Mouse (Mus musculus): ENCODE measurements around the gene Apol6. TPM values are rescaled to one million over a fixed set of nuclear protein-coding genes. Genes with fewer than 3 reads are reported as not detected.

Apol6 gene
- polyA plus RNA-seq, 1 experiment: 0.05 TPM

DNA sequence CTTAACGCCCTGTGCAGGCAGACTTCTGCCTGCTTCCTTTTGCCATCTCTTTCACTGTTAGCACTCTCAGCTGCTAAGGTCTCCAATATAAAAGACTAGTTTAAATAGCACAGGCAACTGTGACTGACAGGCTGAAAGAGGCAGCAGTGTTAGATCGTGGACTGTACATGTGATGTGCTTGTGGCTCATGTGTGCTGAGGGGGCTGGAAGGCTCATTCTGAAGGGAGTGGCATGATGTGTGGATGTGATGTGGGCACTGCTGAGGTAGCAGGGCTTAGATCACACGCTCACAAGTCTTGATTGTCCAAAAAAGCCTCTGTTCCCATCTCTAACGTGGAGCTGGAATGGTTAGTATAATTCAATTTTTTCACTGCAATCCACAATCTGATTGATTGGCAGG is 46.9 kb downstream of the Apol6 start:
- no peak for TF ChIP-seq CTCF (IDR thresholded peaks at IDR 0.05; ENCODE audit: borderline replicate concordance, extremely low read depth, insufficient read depth, insufficient read length)
- TF ChIP-seq POLR2A (IDR thresholded peaks at IDR 0.05; ENCODE audit: borderline replicate concordance, extremely low read depth, insufficient read depth, insufficient read length, poor library complexity, severe bottlenecking): no peak
- no peak for DNase-seq (ENCODE audit: low read depth)

DNA sequence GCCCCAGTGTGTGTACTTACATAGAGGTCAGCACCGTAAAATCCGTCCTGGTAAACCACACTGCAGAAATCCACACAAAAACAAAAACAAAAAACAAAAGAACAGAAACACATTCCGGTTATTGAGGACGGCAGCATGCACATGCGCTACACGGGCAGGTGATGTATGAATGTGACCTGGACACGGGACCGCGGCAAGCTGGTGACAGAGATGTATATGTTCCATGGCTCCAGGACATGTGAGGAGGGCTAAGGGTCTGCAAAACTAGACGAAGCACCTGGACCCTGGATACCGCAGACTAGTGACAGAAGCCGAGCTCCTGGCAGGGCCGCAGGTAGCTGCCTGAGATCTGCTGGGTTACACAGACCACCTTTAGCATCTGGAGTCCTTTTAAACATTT is 49.9 kb downstream of the Apol6 start:
- TF ChIP-seq POLR2A (IDR thresholded peaks at IDR 0.05; ENCODE audit: borderline replicate concordance, extremely low read depth, insufficient read depth, insufficient read length, poor library complexity, severe bottlenecking) (no peak), CTCF (IDR thresholded peaks at IDR 0.05; ENCODE audit: borderline replicate concordance, extremely low read depth, insufficient read depth, insufficient read length) (no peak)
- DNase-seq (ENCODE audit: low read depth): no peak

DNA sequence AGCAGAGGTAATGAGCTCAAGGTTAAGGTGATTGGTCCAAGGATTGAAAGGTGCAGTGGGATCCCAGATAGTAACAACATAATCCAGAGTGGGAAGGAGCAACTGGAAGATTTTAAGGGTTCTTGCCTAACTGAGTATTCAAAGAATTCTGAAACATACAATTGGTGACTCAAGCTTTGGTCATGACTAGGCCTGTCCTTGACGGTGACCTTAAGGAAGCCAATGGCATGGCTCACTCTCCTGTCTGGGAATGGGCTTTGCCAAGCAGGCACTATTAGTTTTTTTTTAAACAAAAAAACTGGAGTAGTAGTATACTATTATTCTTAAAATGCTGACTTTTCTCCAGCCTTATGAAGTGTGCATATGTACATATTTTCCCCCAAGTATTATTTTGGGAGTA is 50.7 kb downstream of the Apol6 start:
- DNase-seq (ENCODE audit: low read depth): no peak
- TF ChIP-seq POLR2A (IDR thresholded peaks at IDR 0.05; ENCODE audit: borderline replicate concordance, extremely low read depth, insufficient read depth, insufficient read length, poor library complexity, severe bottlenecking) (no peak), CTCF (IDR thresholded peaks at IDR 0.05; ENCODE audit: borderline replicate concordance, extremely low read depth, insufficient read depth, insufficient read length) (no peak)

DNA sequence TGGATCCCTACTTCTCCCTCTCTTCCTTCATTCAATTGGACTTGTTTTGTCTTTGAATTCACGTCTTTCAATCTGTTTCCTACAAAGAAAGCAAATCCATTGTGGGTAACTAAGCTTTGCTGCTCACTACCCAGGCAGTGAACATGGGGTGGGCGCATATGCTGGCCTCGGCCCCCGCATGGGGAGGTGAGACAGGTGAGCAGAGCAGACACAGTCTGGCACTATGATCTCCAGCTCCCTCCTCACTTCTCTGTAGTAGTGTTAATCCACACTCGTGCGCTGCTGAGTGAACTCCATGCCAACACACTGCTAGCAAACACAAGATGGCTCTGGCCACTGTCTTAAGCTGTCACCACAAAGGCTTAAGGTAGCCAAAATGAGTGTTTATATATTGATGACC is 52.8 kb downstream of the Apol6 start:
- TF ChIP-seq POLR2A (IDR thresholded peaks at IDR 0.05; ENCODE audit: borderline replicate concordance, extremely low read depth, insufficient read depth, insufficient read length, poor library complexity, severe bottlenecking): no peak
- no peak for TF ChIP-seq CTCF (IDR thresholded peaks at IDR 0.05; ENCODE audit: borderline replicate concordance, extremely low read depth, insufficient read depth, insufficient read length)
- no peak for DNase-seq (ENCODE audit: low read depth)

DNA sequence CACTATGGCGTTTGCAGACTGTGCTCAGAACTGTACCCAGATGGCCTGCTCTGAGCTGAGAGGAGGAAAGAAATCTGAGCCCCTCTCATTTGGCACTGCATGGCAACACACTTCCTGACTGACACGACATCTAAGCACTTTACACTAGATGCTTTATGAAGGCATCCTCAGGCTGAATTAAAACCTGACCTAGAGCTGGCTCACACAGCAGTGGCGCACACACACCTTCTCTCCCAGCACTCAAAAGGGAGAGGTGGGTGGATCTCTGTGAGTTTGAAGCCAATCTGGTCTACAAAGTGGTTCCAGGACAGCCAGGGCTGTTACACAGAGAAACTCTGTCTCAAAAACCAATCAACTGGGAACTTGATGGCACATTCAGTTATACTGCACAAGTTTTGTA is 55.2 kb downstream of the Apol6 start:
- DNase-seq (ENCODE audit: low read depth): no peak

DNA sequence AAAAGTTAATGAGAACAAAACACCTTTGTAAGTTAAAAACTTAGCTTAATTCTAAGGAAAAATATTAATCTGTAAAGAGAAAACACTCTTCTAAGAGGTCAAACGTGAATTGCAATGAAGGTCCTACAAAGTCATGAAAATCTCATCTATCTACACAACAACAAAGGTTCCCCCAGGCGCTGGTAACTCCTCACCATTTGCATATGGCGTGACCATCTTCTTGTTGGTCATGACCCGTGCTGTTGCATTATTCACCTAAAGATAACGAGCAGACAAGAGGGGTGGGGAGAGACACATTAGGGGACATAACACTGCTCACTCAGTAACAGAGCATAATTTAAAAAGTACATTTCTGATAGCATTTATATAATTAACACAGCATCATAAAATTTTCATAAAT is 58.2 kb downstream of the Apol6 start:
- no peak for DNase-seq (ENCODE audit: low read depth)
- no peak for TF ChIP-seq CTCF (IDR thresholded peaks at IDR 0.05; ENCODE audit: borderline replicate concordance, extremely low read depth, insufficient read depth, insufficient read length)

More for the DNA sequence above, 55.2 kb downstream of the Apol6 start:
- TF ChIP-seq POLR2A (IDR thresholded peaks at IDR 0.05; ENCODE audit: borderline replicate concordance, extremely low read depth, insufficient read depth, insufficient read length, poor library complexity, severe bottlenecking): no peak
- no peak for TF ChIP-seq CTCF (IDR thresholded peaks at IDR 0.05; ENCODE audit: borderline replicate concordance, extremely low read depth, insufficient read depth, insufficient read length)

DNA sequence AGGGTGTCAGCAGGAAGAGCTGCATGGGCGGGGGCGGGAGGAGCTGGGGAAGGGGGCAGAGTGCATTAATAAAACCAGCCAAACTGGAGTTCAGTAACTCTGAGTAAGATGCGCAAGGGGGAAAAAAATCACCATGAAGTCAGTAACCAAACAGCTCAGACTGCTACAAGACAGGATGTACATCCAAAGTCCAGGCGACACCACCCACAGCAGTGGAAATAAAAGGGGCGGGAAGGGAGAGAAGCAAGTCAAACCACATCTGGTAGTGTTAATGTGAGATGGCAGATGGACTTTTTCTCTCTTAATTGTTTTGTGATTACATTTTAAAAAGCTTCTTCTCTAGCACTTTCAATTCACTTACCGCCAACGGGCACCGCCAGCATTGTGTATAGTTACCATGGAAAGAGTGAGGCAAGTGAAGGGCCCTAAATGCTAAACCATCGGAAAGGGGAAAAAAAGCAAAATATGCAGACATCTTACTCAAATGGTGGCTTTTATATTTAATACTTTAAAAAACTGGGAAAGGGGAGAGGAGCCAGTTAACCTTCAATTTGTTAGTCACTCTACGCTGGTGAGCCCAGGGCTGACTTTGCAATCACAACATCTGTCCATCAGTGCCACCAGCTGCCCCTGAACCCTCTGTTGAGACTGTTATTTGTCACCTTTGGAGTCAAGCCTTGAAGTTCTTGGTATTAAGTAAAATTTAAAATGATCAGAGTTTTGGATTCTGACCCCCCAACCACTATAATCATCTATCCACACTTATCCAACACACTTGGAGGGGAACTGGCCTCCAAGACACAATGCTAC is 60.0 kb downstream of the Apol6 start:
- DNase-seq (ENCODE audit: low read depth): peak; percentile 54
- TF ChIP-seq POLR2A (IDR thresholded peaks at IDR 0.05; ENCODE audit: borderline replicate concordance, extremely low read depth, insufficient read depth, insufficient read length, poor library complexity, severe bottlenecking) (no peak), CTCF (IDR thresholded peaks at IDR 0.05; ENCODE audit: borderline replicate concordance, extremely low read depth, insufficient read depth, insufficient read length) (no peak)

DNA sequence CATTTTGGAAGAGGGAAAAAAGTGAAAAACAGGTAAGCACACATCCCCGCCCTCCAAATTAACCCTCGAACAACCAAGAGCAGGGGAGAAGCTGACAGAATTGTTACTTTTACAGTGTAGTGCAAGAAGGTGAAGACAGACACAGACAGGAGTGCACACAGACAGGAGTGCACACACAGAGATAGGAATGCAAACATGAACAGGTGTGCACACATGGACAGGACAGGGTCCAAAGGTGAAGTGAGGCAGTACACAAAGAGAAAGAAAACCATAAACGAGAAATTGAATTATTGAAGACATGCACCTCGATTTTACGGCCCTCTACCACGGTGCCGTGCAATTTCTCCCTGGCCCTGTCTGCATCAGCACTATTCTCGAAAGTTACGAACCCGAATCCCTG is 60.7 kb downstream of the Apol6 start:
- DNase-seq (ENCODE audit: low read depth): no peak
- TF ChIP-seq POLR2A (IDR thresholded peaks at IDR 0.05; ENCODE audit: borderline replicate concordance, extremely low read depth, insufficient read depth, insufficient read length, poor library complexity, severe bottlenecking): no peak
- TF ChIP-seq CTCF (IDR thresholded peaks at IDR 0.05; ENCODE audit: borderline replicate concordance, extremely low read depth, insufficient read depth, insufficient read length): no peak

Other genes with a start within 250 kb of the Apol6 start
- 24.5 and 31.2 TPM in 2 replicates for gene Zfp251, start 173.3 kb upstream of the Apol6 start, polyA plus RNA-seq (2012; rRNA removed)
- 14.1 and 15.7 TPM in 2 replicates for gene Zfp7, start 165.5 kb upstream of the Apol6 start, polyA plus RNA-seq (2012; rRNA removed)
- gene Gm49527, start 165.4 kb upstream of the Apol6 start, polyA plus RNA-seq (2012; rRNA removed): 0.86 and 1.1 TPM in 2 replicates
- 34.6 and 34.9 TPM in 2 replicates for gene Zfp647, start 119.3 kb upstream of the Apol6 start, polyA plus RNA-seq (2012; rRNA removed)
- gene 1110038F14Rik, start 96.2 kb upstream of the Apol6 start, polyA plus RNA-seq (2012; rRNA removed): 30.4 and 39.0 TPM in 2 replicates
- gene Mb, start 5.9 kb downstream of the Apol6 start, polyA plus RNA-seq (2012; rRNA removed): 0.26 and 0.33 TPM in 2 replicates